Mouse (Mus musculus) layer of hippocampus, postnatal 36 days (tissue): ENCODE data around the gene Cmya5. TPM values are rescaled to one million over a fixed set of nuclear protein-coding genes. Genes with fewer than 3 reads are reported as not detected.
"Not testable (repeated sequence)": the region's sequence is repeated elsewhere in the genome, so short reads cannot be mapped to it uniquely, and the experiment has no call there.

ENCODE experiments used
- DNase-seq, 2 experiments: peaks; one replicate each; pipeline ENCODE4 v3.0.0; 2022
- total RNA-seq, 2 experiments: library from RNA; stranded (reverse); gene quantifications; 2 replicates each; pipeline ENCODE4 v1.2.3; 2021

Cmya5 gene
- total RNA-seq, 2 experiments from 2014 or later, result 2.9 to 3.1 TPM

DNA sequence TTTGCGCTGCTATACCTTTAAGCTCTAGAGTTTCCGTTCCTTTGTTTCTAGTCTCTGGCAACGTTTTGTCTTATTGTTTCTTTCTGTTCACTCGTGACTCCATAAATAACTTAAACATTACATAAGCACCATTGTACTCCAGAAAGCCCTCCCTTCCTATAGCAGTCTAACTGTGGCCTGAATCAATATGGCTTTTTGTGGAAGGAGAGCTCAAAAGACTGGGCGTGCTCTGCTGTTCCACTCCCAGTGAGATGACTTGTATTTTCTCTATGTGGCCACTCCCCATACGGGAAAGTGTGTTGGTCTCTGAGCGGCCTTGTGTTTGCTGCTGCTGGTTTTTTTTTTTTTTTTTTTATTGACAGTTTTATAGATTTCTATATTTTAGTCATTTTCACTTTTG is 27.3 kb downstream of the Cmya5 start:
- no peak for DNase-seq

DNA sequence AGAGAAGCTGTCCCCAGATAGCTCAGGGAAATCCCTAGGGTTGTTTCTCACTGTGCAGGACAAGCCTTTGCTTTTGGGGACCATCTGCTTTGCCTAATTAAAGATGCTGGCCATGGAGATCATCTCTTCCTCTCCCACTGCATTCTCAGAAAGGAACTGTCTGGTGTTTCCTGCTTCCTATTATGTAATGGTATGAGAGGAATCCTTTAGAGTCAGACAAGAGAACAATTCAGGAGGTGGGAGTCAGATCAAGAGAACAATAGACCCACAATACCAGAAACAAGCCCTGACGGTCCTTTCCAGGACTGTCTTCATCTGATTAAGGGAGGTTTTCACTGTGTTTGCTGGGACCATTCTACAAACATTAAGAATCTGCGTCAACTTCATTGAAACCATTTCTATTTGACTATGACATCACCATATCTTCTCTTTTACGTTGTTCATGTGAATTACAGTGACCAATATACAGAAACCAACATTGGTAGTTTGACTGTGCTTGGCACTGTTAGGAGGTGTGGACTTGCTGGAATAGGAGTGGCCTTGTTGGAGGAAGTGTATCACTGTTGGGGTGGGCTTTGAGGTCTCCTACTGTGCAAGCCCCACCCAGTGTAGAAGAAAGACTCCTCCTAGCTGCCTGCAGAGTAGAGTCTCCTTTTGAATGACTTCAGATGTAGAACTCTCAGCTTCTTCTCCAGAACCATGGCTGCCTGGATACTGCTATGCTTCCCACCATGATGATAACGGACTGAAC is 42.0 kb downstream of the Cmya5 start:
- no peak for DNase-seq

DNA sequence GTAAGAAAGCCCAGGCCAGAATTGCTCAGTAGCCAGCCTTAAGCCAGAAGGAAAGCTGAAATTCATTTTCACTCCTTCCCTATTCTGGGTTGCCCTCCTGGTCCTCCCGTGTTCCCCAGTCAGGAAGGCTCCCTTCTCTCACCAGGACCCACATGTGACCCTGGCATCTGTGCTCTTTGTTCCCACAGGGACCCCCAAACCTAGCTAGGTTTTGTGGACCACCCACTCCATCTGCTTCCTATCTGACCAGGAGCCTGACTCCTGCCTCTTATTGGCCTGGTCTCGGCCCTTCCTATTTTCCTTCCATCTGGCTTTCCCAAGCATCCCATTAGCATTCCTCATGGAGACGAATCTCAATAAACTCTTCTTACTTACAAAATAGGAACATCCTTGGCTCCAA is 45.9 kb downstream of the Cmya5 start:
- no peak for DNase-seq

DNA sequence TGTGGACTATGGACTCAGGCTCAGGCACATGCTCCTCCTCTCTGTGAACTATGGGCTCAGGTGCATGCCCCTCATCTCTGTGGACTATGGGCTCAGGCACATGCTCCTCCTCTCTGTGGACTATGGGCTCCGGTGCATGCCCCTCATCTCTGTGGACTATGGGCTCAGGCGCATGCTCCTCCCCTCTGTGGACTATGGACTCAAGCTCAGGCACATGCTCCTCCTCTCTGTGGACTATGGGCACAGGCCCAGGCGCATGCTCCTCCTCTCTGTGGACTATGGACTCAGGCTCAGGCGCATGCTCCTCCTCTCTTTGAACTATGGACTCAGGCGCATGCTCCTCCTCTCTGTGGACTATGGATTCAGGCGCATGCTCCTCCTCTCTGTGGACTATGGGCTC is 47.9 kb downstream of the Cmya5 start:
- no peak for DNase-seq

DNA sequence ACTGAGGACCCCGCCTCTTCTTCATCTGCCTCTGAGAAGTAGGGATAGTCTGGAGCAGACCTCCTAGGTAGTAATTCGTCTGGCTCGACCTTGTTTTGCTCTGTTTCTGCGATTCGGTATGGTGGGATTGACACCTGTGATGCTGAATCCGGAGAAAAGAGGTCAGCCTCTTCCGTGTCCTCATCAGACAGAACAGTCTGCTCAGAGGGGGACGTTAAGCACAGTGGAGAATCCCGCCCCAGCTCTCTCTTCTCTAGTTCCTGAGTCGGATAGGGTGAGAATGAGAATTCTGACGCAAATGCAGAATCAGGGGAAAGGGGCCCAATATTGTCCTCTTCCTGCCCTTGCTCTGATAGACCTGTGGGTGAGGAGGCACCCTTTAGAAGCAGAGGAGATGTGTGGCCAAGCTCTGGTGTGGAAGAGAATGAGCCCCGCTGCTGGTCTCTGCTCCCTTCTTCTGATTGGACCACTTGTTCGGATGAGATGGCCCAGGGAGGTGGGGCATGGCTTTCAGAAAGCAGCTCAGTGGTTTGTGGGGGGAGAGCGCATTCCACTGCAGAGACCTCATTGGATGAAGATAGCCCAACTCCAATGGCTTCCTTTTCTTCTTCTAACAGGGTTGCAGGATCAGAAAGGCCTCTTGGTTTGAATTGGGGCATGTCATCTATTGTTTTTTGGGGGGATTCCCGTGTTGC is 49.3 kb downstream of the Cmya5 start:
- DNase-seq, result no peak

DNA sequence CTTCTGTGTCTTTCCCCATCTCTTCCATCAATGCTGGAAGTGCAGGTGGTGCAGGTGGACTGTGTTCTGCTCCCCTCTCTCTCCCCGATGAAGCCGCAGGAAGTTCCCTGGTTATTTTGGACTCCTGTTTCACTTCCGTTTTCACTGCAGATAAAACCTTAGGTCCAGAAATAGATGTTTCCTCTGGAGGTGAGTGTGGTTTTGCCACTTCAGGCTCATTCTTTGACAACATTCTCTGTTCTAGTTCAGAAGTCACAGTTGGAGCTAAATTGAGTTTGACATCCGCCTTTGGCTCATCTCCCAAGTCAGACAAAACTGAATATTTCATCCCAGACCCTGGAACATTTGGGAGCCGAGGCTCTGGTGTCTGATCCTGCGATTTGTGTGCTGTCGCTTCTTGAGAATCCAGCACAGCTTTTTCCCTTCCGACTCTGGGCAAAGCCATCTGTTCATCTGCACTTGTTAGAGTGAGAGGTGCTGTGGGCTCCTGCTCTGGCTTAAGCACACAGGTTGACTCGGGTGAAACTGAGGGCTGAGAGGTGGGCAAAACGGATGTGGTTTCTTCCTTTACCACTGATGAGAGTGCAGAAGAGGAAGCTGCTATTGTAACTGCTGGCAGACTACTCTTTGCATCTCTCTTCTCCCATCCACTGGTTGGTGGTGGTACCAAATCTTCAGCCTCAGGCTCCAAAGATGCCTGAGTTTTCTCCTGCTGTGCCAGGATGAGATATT is 50.2 kb downstream of the Cmya5 start:
- DNase-seq, result peak in 1 of 2 experiments; percentile 22

DNA sequence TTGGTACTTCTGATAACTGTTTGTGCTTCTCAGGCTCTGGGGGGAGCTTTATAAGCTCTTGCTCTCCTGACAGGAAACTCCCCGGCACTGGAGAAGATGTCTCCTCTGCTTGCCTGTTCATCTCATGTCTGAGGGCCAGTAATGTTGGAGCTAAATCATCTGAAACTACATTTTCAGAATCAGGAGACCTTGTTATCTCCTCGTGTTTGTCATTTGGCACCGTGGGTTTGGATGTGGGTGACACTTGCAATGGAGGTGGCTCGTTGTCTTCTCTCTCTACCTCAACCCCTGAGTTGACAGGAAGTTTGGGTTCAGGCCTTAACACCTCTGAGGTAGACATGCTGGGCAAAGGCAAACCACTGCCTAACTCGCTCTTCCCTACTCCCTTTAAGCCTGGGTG is 50.8 kb downstream of the Cmya5 start:
- no peak for DNase-seq

DNA sequence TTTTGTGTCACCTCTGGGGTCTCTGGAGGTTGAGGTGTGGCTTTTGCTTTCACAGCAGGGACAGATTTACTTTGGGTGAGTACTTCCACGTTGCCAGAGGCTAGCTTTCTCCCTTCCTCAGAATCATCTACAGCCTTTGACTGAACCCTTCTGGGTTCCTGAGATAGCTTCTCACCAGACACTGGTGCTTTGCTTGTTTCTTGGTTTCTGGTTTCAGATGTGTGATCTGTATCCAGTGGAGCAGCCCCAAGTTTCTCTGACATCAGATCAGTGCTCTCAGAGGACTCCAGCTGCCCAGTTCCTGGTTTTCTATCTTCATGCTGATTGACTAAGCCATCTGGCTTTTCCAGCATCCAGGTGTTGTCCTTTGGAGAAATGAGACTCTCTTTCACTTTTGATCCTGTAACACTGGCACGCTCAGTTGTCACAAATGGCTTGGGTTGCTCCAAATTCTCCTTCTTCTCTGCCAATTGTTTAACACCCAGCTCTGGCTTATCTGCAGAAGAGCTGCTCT is 51.6 kb downstream of the Cmya5 start:
- DNase-seq, result no peak

DNA sequence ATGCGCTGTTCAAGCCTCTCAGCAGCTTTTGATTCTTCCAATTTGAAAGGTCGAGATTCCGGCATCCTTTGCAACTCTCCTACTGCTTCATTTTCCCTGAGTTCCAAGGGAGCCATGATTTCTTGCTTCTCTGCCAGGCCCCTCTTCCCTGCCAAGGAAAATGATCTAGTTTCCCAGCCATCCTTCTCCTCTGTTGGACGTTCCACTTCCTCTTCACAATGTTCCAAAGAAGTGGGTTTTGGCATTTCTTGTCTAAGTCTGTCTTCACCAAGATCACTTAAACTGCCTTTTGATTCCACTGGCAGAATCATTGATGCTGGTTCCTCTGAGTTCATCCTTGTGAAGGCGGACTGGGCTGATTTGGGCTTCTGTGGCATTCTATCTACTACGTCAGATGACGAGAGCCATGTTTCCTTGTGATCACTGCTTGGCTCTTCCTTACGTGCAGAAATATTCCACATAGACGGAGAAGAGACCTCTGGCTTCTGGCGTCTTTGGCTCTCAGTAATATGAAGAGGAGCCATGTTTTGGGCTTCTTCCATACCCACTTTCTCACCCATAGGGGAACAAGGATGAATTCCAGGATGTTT is 52.6 kb downstream of the Cmya5 start:
- DNase-seq, result no peak

DNA sequence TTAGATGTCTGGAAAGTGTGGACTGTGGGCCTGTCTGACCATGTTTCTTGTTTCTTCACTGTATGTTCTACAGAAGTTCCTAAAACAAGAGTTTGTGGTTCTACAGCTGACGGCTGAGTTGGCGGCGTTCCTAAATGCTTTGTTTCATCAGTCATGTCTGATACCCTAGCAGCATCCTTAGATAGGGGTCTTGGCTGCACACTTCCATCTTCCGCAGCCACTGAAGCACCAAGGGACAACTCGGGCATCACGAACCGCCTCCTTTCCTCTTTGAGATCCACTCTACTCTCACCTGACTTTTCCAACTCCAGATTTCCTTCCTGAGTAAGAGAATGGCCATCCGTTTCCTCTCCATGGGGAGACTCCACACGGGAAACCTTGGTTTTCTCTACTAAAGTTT is 53.3 kb downstream of the Cmya5 start:
- DNase-seq, result no peak

DNA sequence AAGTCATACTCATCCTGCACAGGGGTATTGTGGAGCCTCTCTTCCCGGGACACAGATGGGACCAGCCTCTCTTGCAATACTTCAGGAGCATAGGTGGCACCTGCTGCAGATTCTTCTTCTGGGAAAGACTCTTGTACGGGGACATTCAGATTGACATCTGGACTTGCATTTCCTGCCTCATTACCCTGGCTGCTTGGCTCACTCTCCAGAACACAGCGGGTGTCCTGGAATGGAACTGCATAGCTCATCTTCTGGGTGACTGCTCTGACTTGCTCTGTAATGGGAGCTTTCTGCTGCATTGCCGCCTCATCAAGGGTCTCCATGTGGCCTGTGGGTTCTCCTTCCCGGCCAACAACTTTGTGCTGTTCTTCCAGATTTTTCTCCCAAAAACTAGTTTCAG is 55.0 kb downstream of the Cmya5 start:
- DNase-seq, result no peak

DNA sequence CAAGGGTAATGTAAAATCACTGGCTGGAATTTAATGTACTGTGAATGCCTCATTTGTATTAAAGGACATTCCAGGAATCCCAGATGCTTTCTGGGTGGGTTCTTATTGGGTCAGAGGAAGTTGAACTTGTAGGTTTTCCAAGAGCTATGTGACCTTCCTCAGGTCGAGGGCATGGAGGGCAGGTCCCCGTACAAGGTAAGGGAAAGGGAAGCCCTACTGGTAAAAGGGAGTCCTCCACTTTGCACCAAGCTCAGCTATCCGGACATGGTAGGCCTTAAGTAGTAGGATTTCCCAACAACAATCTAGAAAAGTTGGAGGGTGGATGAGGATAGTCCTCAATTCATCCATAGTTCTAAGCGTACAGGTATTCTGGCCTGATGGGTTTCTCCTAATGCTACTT is 58.8 kb downstream of the Cmya5 start:
- no peak for DNase-seq

DNA sequence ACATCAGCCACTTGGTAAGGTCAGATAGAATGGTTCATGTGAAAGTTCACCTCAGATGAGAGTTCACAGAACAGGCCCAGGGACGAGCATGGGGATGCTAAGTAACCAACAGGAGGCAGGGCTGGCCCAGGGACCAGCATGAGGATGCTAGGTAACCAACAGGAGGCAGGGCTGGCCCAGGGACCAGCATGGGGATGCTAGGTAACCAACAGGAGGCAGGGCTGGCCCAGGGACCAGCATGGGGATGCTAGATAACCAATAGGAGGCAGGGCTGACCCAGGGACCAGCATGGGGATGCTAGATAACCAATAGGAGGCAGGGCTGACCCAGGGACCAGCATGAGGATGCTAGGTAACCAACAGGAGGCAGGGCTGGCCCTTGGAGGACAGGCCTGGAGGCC is 62.2 kb downstream of the Cmya5 start:
- DNase-seq, result not testable (repeated sequence)

DNA sequence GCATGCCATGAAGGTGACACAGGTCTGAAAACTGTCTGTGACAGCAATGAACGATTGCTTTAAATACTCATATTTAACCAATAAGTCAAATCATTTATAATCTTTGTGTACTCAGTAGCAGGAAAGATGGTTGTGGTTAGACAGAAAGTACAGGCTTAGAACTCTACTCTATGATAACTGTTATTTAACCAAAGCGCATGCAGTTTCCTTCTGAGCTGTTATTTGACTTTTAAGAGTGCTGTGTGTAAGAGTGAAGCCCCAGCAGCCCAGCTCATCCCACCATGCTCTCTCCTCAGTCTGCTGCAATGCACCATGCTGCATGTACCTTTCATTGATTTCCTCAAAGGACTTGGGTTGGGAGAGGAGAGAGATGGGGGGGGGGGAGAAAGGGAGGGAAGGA is 63.7 kb downstream of the Cmya5 start:
- no peak for DNase-seq

DNA sequence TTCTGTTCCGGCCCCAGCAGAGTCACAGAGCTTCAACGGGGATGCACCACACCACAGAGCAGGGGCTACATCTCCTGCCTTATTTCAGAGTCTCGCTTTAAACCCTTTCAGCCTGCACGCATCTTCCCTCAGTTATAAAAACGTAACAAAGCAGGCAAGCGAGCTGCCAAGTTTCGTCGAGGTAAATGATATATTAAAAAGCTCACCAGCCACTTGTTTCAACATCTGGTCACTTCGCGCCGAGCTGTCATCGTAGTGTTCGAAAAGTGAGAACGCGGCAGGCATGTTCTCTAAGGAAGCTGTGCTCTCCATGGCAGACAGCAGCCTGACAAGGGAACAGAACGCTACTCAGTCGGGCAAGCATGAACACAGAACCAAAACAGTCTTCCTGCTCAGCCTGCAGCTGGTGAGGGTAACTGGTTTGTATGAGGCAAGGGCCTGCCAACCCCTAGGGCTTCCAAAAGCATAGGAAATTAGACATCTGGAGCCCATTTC is 70.3 kb downstream of the Cmya5 start:
- DNase-seq, result peak; percentile 41 to 47

DNA sequence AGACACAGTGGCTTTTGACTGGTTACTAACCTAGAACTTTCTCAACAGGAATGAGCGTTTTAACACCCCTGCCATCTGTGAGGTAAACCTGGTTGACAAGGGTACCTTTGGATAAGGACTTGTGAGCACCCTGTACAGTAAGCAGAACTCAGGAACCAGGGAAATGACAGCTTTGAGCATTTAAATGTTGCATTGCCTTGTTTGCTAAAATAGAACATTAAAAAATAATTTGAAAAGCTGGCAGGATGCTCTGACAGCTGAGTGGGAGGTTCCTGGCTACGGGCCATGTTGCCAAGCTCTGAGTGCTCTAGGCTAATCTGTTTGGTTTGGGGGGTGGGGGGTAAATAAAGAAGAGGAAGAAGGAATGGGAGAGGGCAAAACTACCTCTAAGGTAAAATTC is 70.9 kb downstream of the Cmya5 start:
- peak; percentile 73 to 81 for DNase-seq

DNA sequence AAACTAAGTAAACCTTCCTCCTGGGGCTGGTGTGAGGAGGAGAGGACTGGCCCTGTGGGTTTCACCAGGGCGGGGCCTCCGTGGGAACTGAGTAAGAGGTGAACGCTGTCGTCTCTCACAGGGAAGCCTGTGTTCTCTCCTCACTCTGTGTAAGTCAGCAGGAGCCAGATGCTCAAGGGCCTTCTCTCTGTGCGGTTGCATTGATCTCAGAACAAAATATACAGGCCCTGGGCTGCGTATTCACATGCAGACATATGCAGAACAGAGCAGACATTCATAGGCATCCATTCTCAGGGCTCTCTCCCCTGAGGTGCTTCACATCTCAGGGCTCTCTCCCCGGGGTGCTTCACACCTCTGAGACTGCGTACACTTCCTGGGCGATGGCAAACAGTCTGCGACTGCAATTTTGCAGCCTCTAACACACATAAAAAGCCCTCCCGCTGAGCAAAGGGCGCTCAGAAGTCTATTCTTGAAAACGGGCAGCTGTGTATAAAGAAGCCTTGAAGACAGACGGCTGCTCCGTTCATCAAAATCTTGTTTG is 71.6 kb downstream of the Cmya5 start:
- DNase-seq, result peak in 1 of 2 experiments; percentile 15

DNA sequence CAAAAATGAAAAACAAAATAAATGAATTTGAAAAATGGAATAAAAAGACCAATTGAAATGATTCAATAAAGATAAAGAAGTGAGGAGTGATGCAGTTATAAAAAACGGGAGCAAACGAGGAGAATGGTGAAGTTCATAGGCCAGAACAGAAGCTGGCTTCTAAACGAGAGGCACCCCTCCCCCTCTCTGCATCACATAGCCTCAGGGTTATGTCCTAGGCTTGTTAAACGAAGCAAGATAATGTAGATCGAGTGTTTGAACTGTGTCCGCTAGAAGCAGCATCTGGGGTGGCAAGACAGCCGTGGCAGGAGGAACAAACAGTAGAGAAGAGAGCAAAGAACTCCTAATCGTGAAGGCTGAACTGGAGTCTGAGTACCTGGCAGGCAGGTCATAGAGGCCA is 74.1 kb downstream of the Cmya5 start:
- DNase-seq, result no peak

DNA sequence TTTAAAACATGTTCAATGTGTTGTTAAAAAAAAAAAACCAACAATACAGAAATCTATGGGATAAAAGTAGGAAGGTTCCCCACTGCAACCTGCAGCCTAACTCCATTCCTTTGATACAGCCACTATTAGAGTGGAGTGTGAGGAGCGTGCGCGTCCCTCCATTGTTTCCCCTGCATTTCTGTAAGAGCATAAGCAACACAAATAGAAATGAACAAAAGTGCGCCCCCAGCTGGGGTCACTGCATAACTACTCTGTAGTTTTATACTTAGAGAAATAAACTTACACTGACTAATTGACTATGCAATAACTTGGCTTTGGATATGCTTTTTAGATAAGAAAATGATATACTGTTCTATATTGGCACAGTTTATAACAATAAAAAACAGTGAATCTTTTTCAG is 75.0 kb downstream of the Cmya5 start:
- DNase-seq, result no peak

DNA sequence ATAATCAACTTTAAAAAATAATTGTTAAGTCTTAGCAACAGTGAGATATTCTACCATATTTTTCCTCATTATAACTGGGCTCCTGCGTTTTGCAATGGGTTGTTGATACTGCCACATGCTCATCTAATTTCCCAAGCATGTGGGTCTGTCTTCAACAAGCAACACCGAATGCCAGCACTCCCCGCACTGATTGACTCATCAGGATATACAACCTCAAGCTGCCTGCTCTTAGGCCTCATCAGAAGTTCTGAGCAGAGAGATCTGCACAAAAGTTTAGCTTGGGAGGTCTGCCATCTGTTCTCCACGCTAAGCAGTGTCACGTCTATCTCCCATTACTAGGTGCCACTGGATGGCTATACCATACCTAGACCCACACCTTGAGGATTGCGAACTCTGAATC is 76.2 kb downstream of the Cmya5 start:
- DNase-seq, result peak; percentile 40 to 49

DNA sequence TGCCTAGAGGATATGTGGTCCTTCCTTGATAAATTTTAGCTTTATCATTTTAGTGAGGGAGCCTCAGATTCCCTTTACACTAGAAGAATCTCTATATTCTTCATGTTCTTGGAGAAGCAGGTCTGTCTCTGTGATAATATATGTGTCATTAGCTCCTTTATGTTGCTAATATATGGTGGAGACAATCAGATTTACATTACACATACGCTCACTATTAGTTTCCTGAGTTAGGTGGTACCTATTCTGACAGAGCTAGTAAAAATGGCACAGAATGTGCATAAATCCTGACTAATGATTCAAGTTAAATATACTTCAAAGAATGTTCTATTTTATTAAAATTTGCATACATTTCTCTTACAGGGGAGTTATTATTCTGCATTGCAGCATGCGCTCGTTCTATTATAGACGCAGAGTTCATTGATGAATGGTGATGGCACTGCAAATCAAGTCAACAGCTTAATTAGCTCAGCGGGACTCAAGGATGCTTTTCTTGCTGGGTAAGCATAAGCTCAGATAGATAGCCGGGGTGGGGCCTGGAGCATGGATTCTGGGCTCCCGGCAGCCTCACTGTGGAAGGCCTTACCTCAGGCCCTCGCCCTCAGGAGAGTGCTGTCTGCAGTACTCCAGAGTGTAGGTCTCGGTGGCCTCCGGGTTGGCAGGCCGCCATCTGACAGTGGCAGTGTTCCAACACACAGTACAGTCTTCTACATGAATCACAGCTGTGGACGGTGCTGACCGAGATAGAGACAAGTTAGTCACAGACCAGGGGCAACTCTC is 81.5 kb downstream of the Cmya5 start:
- no peak for DNase-seq

DNA sequence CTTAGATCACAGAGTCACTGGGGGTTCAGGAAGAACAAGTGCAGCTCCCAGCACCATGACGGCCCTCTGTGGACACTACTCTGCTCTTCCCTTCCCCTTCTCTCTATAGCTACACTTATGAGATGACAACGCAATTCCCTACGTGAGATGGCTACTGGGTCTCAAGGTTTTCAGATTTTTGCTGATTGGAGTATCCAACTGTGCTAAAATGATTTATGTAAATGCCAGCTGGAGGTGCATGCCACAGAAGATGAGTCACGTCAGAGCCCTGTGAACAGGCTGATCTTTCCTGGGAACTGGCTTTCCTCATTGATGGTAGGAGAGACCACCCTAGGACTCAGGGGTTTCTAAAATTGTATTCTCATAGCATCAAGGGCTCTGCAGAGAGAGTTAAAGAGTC is 83.2 kb downstream of the Cmya5 start:
- no peak for DNase-seq
